In the genomic region with DNA sequence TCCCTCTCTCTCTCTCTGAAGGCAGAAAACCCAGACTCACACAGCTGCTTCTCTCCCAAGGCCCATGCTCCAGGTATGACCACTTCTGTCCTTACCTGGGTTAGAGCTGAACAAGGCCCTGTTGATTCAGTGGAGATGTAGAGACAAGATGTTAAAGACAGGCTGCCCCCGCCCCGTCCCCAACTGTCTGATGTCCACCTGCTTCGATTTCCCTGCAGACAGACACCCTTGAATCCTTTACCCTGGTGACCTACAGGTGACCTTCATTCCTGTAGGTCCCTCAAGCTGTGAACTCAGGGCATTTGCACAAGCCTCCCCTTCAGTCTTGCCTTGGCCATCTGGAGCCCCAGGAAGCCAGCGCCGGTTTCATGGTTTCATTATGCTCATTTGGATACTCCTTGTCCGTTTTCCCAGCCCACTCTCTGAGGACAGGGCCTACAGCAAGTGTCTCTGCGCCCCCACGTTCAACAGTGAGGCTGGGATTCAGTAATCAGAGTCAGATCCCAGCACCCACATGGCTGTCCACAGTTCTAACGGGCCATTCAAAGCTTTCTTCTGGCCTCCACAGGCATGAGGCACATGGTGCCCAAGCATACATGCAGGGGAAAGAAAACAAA, we compare ENCODE assay signal across 9 mouse cellular contexts. TPM values are rescaled to one million over a fixed set of nuclear protein-coding genes. Genes with fewer than 3 reads are reported as not detected.
DNase-seq lines count a peak whose midpoint lies in the region; ATAC-seq and TF ChIP-seq lines count a peak whose summit lies in the region.
"Had no signal": no experiment of that assay in that cellular context is flagged by ENCODE, and none has a peak within 500 bp of the region (broad histone marks: within the 10 kb centered on the region; RNA-seq: fewer than 3 reads in every experiment).

No protein-coding gene starts in this region.

- no peaks in the 10 kb centered on the region for H3K9me3 ChIP-seq in embryonic facial prominence, embryonic 13.5 days

- WGBS in embryonic facial prominence, embryonic 13.5 days, result 56% methylated on average over 9 of the region's 9 CpGs
- 70% methylated on average over 9 of the region's 9 CpGs for WGBS in macrophage (ENCODE audit: missing documents)

- TF ChIP-seq CTCF in gastrocnemius, adult 2 months (IDR thresholded peaks at IDR 0.05), result no peak
- no peak for TF ChIP-seq CTCF in layer of hippocampus, adult 2 months (conservative IDR thresholded peaks at IDR 0.05)

- H3K4me2 ChIP-seq in embryonic facial prominence, embryonic 13.5 days, result no peak overlapping the region

- no peaks in the 10 kb centered on the region for H3K36me3 ChIP-seq in embryonic facial prominence, embryonic 13.5 days
- H3K36me3 ChIP-seq in macrophage (ENCODE audit: inconsistent target), result no peaks in the 10 kb centered on the region

- no peak for ATAC-seq in embryonic facial prominence, embryonic 13.5 days (ENCODE audit: insufficient number of reproducible peaks, insufficient read depth, low FRiP score, low TSS enrichment, low read depth)

- H3K9ac ChIP-seq in embryonic facial prominence, embryonic 13.5 days, result no peak overlapping the region

- H3K4me3 ChIP-seq in gastrocnemius, adult 2 months, result no peak overlapping the region
- no peak overlapping the region for H3K4me3 ChIP-seq in layer of hippocampus, adult 2 months
- H3K4me3 ChIP-seq in embryonic facial prominence, embryonic 13.5 days, result no peak overlapping the region
- H3K4me3 ChIP-seq in macrophage (ENCODE audit: inconsistent target), result no peak overlapping the region
- H3K4me3 ChIP-seq: left cerebral cortex, adult 2 months had no signal

- intact Hi-C loops in gastrocnemius, adult 2 months (cut with DNase I), result no loop called here
- intact Hi-C loops in gastrocnemius, postnatal 36 days (cut with DNase I), result no loop called here

- peaks cover 5% of the 10 kb centered on the region; the same call in 1 of the 2 replicates for H3K79me2 ChIP-seq in macrophage (ENCODE audit: inconsistent target)

- no peak for DNase-seq in gastrocnemius, adult 2 months
- DNase-seq in gastrocnemius, postnatal 36 days, result no peak
- no peak for DNase-seq in layer of hippocampus, adult 2 months (ENCODE audit: low spot score in 2 of 2)
- DNase-seq in layer of hippocampus, postnatal 25 days (ENCODE audit: extremely low spot score in 1 of 2, low spot score in 1 of 2), result no peak
- no peak for DNase-seq in adrenal gland, postnatal 4 days (ENCODE audit: low spot score in 2 of 2)
- no peak for DNase-seq in gastrocnemius, postnatal 4 days (ENCODE audit: low spot score in 2 of 2)

- H3K4me1 ChIP-seq in embryonic facial prominence, embryonic 13.5 days, result peaks cover 30% of the 10 kb centered on the region

- H3K27me3 ChIP-seq in embryonic facial prominence, embryonic 13.5 days, result no peaks in the 10 kb centered on the region

- H3K27ac ChIP-seq in gastrocnemius, adult 2 months, result peak overlapping the region; percentile 81
- H3K27ac ChIP-seq in layer of hippocampus, adult 2 months, result peak overlapping the region; percentile 65; the same call in 1 of the 2 replicates
- H3K27ac ChIP-seq in embryonic facial prominence, embryonic 13.5 days, result peak overlapping the region; percentile 78; the same call in 1 of the 2 replicates
- H3K27ac ChIP-seq in macrophage, result peak overlapping the region; percentile 62
- H3K27ac ChIP-seq: left cerebral cortex, adult 2 months had no signal

RNA-seq across cellular contexts. Expression of a gene that starts 13.6 kb away (rescaled TPM):
- 1 to 10 TPM; 1.3 to 2.3 TPM for total RNA-seq in gastrocnemius, adult 2 months (2021)
- 1 to 10 TPM; 1.7 to 1.9 TPM for total RNA-seq in gastrocnemius, postnatal 36 days (2021)
- 10 to 100 TPM; 42.3 to 45.0 TPM for total RNA-seq in layer of hippocampus, adult 2 months (2021)
- 10 to 100 TPM; 45.4 to 50.8 TPM for total RNA-seq in layer of hippocampus, postnatal 25 days (2021)
- 5.8 and 6.0 TPM in 2 replicates for polyA plus RNA-seq in embryonic facial prominence, embryonic 13.5 days (2015; fragmentation: Nextera tagmentation; extraction: Ambion mirVana)
- total RNA-seq in macrophage (2018; cell fraction: chromatin; rRNA removed), result 10 to 100 TPM in 1 of 26 experiments, 1 to 10 TPM in 24, under 1 TPM in 1; 0.82 to 23.3 (median 4.9) TPM
- total RNA-seq in macrophage (2018; cell fraction: cytosol; rRNA removed), result 10 to 100 TPM in 9 of 26 experiments, 1 to 10 TPM in 17; 3.8 to 13.8 (median 7.2) TPM
- 10 to 100 TPM in 4 of 26 experiments, 1 to 10 TPM in 22; 1.8 to 16.9 (median 5.3) TPM for total RNA-seq in macrophage (2018; cell fraction: nucleus; rRNA removed)
- 5.5 to 8.5 TPM (median 5.9 TPM) in 3 replicates for polyA plus RNA-seq in macrophage (2018)
- 10 to 100 TPM; 15.6 to 18.7 TPM for total RNA-seq in adrenal gland, postnatal 4 days (2021)
- 1 to 10 TPM; 6.8 to 8.6 TPM for total RNA-seq in gastrocnemius, postnatal 4 days (2021)

RNA-seq across cellular contexts. Expression of a gene that starts 19.2 kb away (rescaled TPM):
- total RNA-seq in gastrocnemius, adult 2 months (2021), result under 1 TPM in 1 of 2 experiments, not detected in 1; 0.17 TPM
- under 1 TPM in 1 of 2 experiments, not detected in 1; 0.12 TPM for total RNA-seq in gastrocnemius, postnatal 36 days (2021)
- 1 to 10 TPM in 1 of 2 experiments, under 1 TPM in 1; 0.96 to 1.3 TPM for total RNA-seq in layer of hippocampus, adult 2 months (2021)
- total RNA-seq in layer of hippocampus, postnatal 25 days (2021), result 1 to 10 TPM; 1.0 to 1.4 TPM
- polyA plus RNA-seq in embryonic facial prominence, embryonic 13.5 days (2015; fragmentation: Nextera tagmentation; extraction: Ambion mirVana), result 1.0 and 1.3 TPM in 2 replicates
- 10 to 100 TPM in 1 of 26 experiments, 1 to 10 TPM in 19, under 1 TPM in 6; 0.51 to 12.4 (median 2.4) TPM for total RNA-seq in macrophage (2018; cell fraction: chromatin; rRNA removed)
- total RNA-seq in macrophage (2018; cell fraction: cytosol; rRNA removed), result under 1 TPM in 17 of 26 experiments, not detected in 9; 0.03 to 0.23 (median 0.10) TPM
- 10 to 100 TPM in 1 of 26 experiments, 1 to 10 TPM in 9, under 1 TPM in 14, not detected in 2; 0.22 to 11.7 (median 0.89) TPM for total RNA-seq in macrophage (2018; cell fraction: nucleus; rRNA removed)
- polyA plus RNA-seq in macrophage (2018), result 0.11 TPM in 1 of 3 replicates, not detected in the others
- 1 to 10 TPM in 1 of 2 experiments, under 1 TPM in 1; 0.79 to 1.3 TPM for total RNA-seq in adrenal gland, postnatal 4 days (2021)
- under 1 TPM; 0.32 to 0.36 TPM for total RNA-seq in gastrocnemius, postnatal 4 days (2021)

RNA-seq across cellular contexts. Expression of a gene that starts 34.8 kb away (rescaled TPM):
- not detected for total RNA-seq in gastrocnemius, adult 2 months (2021)
- total RNA-seq in gastrocnemius, postnatal 36 days (2021), result not detected
- total RNA-seq in layer of hippocampus, adult 2 months (2021), result under 1 TPM; 0.34 to 0.36 TPM
- not detected for total RNA-seq in layer of hippocampus, postnatal 25 days (2021)
- polyA plus RNA-seq in embryonic facial prominence, embryonic 13.5 days (2015; fragmentation: Nextera tagmentation; extraction: Ambion mirVana), result not detected in 2 replicates
- under 1 TPM in 16 of 26 experiments, not detected in 10; 0.21 to 0.95 (median 0.49) TPM for total RNA-seq in macrophage (2018; cell fraction: chromatin; rRNA removed)
- total RNA-seq in macrophage (2018; cell fraction: cytosol; rRNA removed), result under 1 TPM in 18 of 26 experiments, not detected in 8; 0.03 to 0.18 (median 0.08) TPM
- 1 to 10 TPM in 1 of 26 experiments, under 1 TPM in 13, not detected in 12; 0.23 to 1.3 (median 0.38) TPM for total RNA-seq in macrophage (2018; cell fraction: nucleus; rRNA removed)
- polyA plus RNA-seq in macrophage (2018), result 0.18 TPM in 1 of 3 replicates, not detected in the others
- 1 to 10 TPM; 1.3 to 1.8 TPM for total RNA-seq in adrenal gland, postnatal 4 days (2021)
- total RNA-seq in gastrocnemius, postnatal 4 days (2021), result not detected

RNA-seq across cellular contexts. Expression of a gene that starts 45.2 kb away (rescaled TPM):
- total RNA-seq in gastrocnemius, adult 2 months (2021), result 1 to 10 TPM; 1.4 to 3.0 TPM
- 1 to 10 TPM; 2.6 to 3.2 TPM for total RNA-seq in gastrocnemius, postnatal 36 days (2021)
- 10 to 100 TPM; 10.5 to 10.8 TPM for total RNA-seq in layer of hippocampus, adult 2 months (2021)
- total RNA-seq in layer of hippocampus, postnatal 25 days (2021), result 10 to 100 TPM in 1 of 2 experiments, 1 to 10 TPM in 1; 8.6 to 12.1 TPM
- 10.2 and 10.5 TPM in 2 replicates for polyA plus RNA-seq in embryonic facial prominence, embryonic 13.5 days (2015; fragmentation: Nextera tagmentation; extraction: Ambion mirVana)
- 100 to 1,000 TPM in 3 of 26 experiments, 10 to 100 TPM in 22, 1 to 10 TPM in 1; 6.6 to 104 (median 61.0) TPM for total RNA-seq in macrophage (2018; cell fraction: chromatin; rRNA removed)
- total RNA-seq in macrophage (2018; cell fraction: cytosol; rRNA removed), result 10 to 100 TPM; 12.8 to 41.8 (median 21.1) TPM
- total RNA-seq in macrophage (2018; cell fraction: nucleus; rRNA removed), result 100 to 1,000 TPM in 1 of 26 experiments, 10 to 100 TPM in 22, 1 to 10 TPM in 3; 6.1 to 122 (median 36.1) TPM
- polyA plus RNA-seq in macrophage (2018), result 19.5 to 48.5 TPM (median 22.7 TPM) in 3 replicates
- 100 to 1,000 TPM; 132 to 153 TPM for total RNA-seq in adrenal gland, postnatal 4 days (2021)
- total RNA-seq in gastrocnemius, postnatal 4 days (2021), result 1 to 10 TPM; 7.0 to 7.1 TPM
